Mouse (Mus musculus): ENCODE measurements around the gene H2-T22.
"Not testable (repeated sequence)": the region's sequence is repeated elsewhere in the genome, so short reads cannot be mapped to it uniquely, and the experiment has no call there.

DNA sequence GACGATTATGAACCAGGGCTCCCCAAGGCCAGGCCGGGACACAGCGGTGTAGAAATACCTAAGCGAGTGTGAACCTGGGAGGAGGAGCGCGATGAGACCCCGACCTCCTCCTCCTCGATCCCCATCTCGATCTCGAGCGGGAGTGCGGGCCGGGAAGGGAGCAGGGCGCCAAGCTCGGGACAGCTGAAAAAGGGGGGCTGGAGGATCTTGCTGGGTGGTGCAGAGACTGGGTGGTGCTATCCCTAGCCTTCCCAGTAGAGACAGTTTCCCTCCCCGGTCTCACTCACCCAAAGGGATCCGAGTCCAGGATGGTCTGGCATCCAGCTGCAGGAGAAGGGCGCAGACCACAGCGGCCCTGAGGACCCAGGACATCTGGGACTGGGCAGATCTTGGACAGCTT, 492 bp downstream of the H2-T22 start:
- not testable (repeated sequence) for TF ChIP-seq POLR2A (IDR thresholded peaks at IDR 0.05; ENCODE audit: borderline replicate concordance, control insufficient read depth, low read depth, low read length); CTCF (IDR thresholded peaks at IDR 0.05; ENCODE audit: control insufficient read depth, insufficient read depth, low read length)
